Mouse (Mus musculus) myocyte (in vitro differentiated cells): Measurements from ENCODE around the gene Trim27.

ENCODE experiments used
- CEBPB ChIP-seq: IDR thresholded peaks from 2 replicates; pipeline ENCODE4 v1.6.1; 2011; ENCODE audit warnings: mild to moderate bottlenecking, moderate library complexity; ENCODE audit not compliant: poor library complexity, insufficient read depth, severe bottlenecking
- E2F4 ChIP-seq: IDR thresholded peaks from one replicate; pipeline ENCODE4 v1.6.1; 2011; ENCODE audit warnings: mild to moderate bottlenecking, control low read depth, moderate library complexity; ENCODE audit not compliant: insufficient read depth
- MAX ChIP-seq: IDR thresholded peaks from one replicate; pipeline ENCODE4 v1.6.1; 2011; ENCODE audit warnings: low read depth, mild to moderate bottlenecking, control low read depth
- MYOD1 ChIP-seq, 3 experiments: IDR thresholded peaks; one replicate each; pipeline ENCODE4 v1.6.1; 2011; ENCODE audit warnings: control low read depth in 2 of 3, low read depth in 2 of 3, mild to moderate bottlenecking in 2 of 3, moderate library complexity in 1 of 3; ENCODE audit not compliant: insufficient read length in 2 of 3, control insufficient read depth in 1 of 3
- MYOG ChIP-seq, 3 experiments: IDR thresholded peaks; one replicate each; pipeline ENCODE4 v1.6.1; 2011; ENCODE audit warnings: control low read depth in 2 of 3, low read depth in 2 of 3, mild to moderate bottlenecking in 2 of 3; ENCODE audit not compliant: insufficient read length in 2 of 3, control insufficient read depth in 1 of 3, insufficient read depth in 1 of 3
- POLR2A ChIP-seq: IDR thresholded peaks from one replicate; pipeline ENCODE4 v1.6.1; 2011; ENCODE audit warnings: low read depth, mild to moderate bottlenecking, control low read depth, moderate library complexity; ENCODE audit not compliant: insufficient read length
- POLR2AphosphoS2 ChIP-seq: IDR thresholded peaks from one replicate; pipeline ENCODE4 v1.6.1; 2011; ENCODE audit warnings: low read depth, control low read depth; ENCODE audit not compliant: insufficient read length
- REST ChIP-seq: IDR thresholded peaks from one replicate; pipeline ENCODE4 v1.6.1; 2011; ENCODE audit warnings: mild to moderate bottlenecking, control low read depth, moderate library complexity; ENCODE audit not compliant: insufficient read depth, insufficient read length
- TCF12 ChIP-seq: IDR thresholded peaks from one replicate; pipeline ENCODE4 v1.6.1; 2011; ENCODE audit warnings: mild to moderate bottlenecking, control low read depth; ENCODE audit not compliant: poor library complexity, insufficient read depth, severe bottlenecking
- TCF3 ChIP-seq: IDR thresholded peaks from one replicate; pipeline ENCODE4 v1.6.1; 2011; ENCODE audit warnings: low read depth, control low read depth; ENCODE audit not compliant: insufficient read length
- USF1 ChIP-seq: IDR thresholded peaks from one replicate; pipeline ENCODE4 v1.6.1; 2011; ENCODE audit warnings: low read depth, mild to moderate bottlenecking, control low read depth, moderate library complexity

DNA sequence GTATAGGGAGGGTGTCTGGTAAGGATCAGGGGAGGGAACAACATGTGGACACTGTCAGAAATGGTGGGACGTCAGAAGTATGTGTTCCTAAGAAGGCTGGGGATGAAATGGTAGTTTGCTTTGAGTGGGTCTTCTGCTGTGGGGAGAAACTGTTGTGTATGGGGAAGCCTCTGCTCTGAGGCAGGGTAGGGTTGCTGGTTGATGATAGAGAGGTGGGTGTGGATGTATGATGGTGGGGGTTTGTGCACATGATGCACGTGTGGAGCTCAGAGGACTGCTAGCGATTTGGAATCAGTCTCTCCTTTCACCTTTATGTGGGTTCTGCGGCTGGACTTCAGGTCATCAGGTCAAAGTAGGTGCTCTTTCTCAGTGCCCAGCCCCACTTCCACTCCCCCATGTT is 6.3 kb downstream of the Trim27 start:
- TF ChIP-seq TCF3 (no peak), POLR2AphosphoS2 (no peak), TCF12 (no peak), MAX (no peak), E2F4 (no peak), USF1 (no peak), MYOG (IDR thresholded peaks at IDR 0.05; ENCODE audit: control insufficient read depth in 1 of 3, insufficient read depth in 1 of 3, insufficient read length in 2 of 3, low read depth in 2 of 3) (no peak), POLR2A (no peak), CEBPB (no peak), REST (no peak), MYOD1 (IDR thresholded peaks at IDR 0.05; ENCODE audit: control insufficient read depth in 1 of 3, insufficient read length in 2 of 3, low read depth in 2 of 3) (no peak)
